Mouse (Mus musculus) forebrain, embryonic 15.5 days (tissue): Measurements from ENCODE around the gene Kcnj13. TPM values are rescaled to one million over a fixed set of nuclear protein-coding genes. Genes with fewer than 3 reads are reported as not detected.

ENCODE experiments used
- ATAC-seq: fragments of 200-750 bp; cut with Nextera tagmentation; replicated peaks from 2 replicates; pipeline ENCODE4 v1.8.0; 2017; ENCODE audit warnings: mild to moderate bottlenecking, moderate TSS enrichment, moderate library complexity
- H3K27ac ChIP-seq: fragments of 300-500 bp; sonication (generic); replicated peaks from 2 replicates; pipeline ENCODE4 v1.5.1; 2015; ENCODE audit warnings: mild to moderate bottlenecking, inconsistent platforms
- H3K27me3 ChIP-seq: fragments of 300-500 bp; sonication (generic); 2 replicates; pipeline ENCODE4 v1.6.1; 2015; ENCODE audit warnings: inconsistent platforms
- H3K36me3 ChIP-seq: fragments of 300-500 bp; sonication (generic); 2 replicates; pipeline ENCODE4 v1.6.1; 2015; ENCODE audit warnings: mild to moderate bottlenecking, inconsistent platforms
- H3K4me1 ChIP-seq: fragments of 300-500 bp; sonication (generic); 2 replicates; pipeline ENCODE4 v1.6.1; 2015; ENCODE audit warnings: inconsistent platforms
- H3K4me2 ChIP-seq: fragments of 300-500 bp; sonication (generic); replicated peaks from 2 replicates; pipeline ENCODE4 v1.6.1; 2015; ENCODE audit warnings: mild to moderate bottlenecking, inconsistent platforms
- H3K4me3 ChIP-seq: fragments of 300-500 bp; sonication (generic); 2 replicates; pipeline ENCODE4 v1.5.1; 2015; ENCODE audit warnings: mild to moderate bottlenecking, inconsistent platforms
- H3K9ac ChIP-seq: fragments of 300-500 bp; sonication (generic); replicated peaks from 2 replicates; pipeline ENCODE4 v1.6.1; 2015; ENCODE audit warnings: mild to moderate bottlenecking, inconsistent platforms
- H3K9me3 ChIP-seq: fragments of 300-500 bp; sonication (generic); 2 replicates; pipeline ENCODE4 v1.6.1; 2016; ENCODE audit warnings: inconsistent platforms
- WGBS: fragments of 180-500 bp; shearing (Covaris S2); methylation state at CpG from one replicate; pipeline ENCODE4 v1.1.7; 2015; ENCODE audit warnings: mixed read lengths; 5-methylcytosine and 5-hydroxymethylcytosine counted together
- polyA plus RNA-seq: library from polyadenylated mRNA; unstranded; fragments of >200 nt; fragmentation: Nextera tagmentation; extraction: Ambion mirVana; gene quantifications from 2 replicates; pipeline ENCODE4 v1.2.1, GENCODE M21; 2015

The Kcnj13 gene
- polyA plus RNA-seq, 1 experiment from 2014 or later = 11.8 TPM

DNA sequence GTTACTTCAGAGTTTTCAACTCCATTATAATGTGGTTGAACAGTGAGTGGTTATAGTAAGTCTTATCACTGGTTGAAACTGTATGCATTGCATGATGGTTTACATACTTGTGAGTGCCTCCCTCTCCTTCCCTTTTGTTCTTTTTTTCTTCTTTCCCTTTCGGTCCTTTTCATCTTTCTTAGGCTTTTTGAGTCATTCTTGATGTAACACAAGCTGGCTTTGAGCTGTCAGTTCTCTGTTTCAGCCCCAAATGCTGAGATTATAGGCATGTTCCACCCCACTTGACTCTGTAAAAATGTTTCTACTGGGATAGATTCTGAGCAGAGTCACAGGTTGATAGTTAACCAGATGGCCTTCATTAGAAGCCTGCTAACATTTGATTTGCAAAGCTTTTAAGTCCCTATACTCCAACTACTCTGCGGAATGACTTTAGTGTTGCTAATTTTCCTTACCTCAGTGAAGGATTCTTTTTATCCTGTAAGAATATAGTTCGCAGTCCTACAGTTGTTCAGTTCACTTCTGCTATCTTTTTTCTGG is 16.4 kb downstream of the Kcnj13 start:
- Histone ChIP-seq H3K36me3 (peaks cover 19% of the 10 kb centered on the region), H3K4me3 (no peak overlapping the region), H3K27me3 (no peaks in the 10 kb centered on the region), H3K9me3 (no peaks in the 10 kb centered on the region), H3K27ac (no peak overlapping the region), H3K4me1 (no peaks in the 10 kb centered on the region), H3K9ac (no peak overlapping the region), H3K4me2 (no peak overlapping the region)
- no peak for ATAC-seq
- 88% methylated on average over 3 of the region's 3 CpGs for WGBS

DNA sequence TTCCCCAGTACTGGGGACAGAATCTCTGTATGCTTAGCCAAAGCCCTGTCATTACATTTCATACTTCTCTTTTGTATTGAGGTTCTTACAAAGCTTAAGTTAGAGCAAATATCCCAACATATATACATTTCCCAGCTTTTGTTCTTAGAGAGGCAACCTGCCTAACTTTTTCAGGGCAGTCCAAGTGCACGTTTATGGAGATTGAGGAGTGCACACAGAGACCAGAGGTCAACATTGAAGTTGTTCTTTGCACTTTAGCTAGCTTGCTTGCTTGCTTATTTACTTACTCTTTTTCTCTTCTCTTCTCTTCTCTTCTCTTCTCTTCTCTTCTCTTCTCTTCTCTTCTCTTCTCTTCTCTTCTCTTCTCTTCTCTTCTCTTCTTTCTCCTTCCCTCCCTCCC is 34.3 kb downstream of the Kcnj13 start:
- H3K27me3 ChIP-seq = no peaks in the 10 kb centered on the region
- no peaks in the 10 kb centered on the region for H3K4me1 ChIP-seq
- no peak overlapping the region for H3K9ac ChIP-seq
- no peak for ATAC-seq
- H3K9me3 ChIP-seq = no peaks in the 10 kb centered on the region
- H3K27ac ChIP-seq = no peak overlapping the region
- H3K36me3 ChIP-seq = peaks cover 16% of the 10 kb centered on the region
- 65% methylated on average over 1 of the region's 1 CpGs for WGBS
- H3K4me2 ChIP-seq = no peak overlapping the region
- H3K4me3 ChIP-seq = no peak overlapping the region

DNA sequence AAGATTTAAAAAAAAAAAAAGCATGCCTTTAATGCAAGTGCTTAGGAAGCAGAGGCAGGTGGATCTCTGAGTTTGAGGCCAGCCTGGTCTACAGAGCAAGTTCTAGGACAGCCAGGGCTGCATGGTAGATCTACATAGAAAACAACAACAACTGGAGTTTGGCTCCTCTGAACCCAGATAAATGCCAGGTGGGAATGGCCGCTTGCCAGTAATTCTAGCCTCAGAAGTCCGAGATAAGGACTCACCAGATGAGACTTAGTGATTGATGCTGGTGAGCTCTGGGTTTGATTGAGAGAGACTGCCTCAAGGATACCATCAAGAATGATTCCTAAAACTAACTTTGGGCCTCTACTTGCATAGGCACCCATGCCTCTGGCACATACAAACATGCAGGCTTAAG is 44.0 kb downstream of the Kcnj13 start:
- no peak for ATAC-seq
- Histone ChIP-seq H3K9ac (no peak overlapping the region), H3K9me3 (no peaks in the 10 kb centered on the region), H3K4me2 (no peak overlapping the region), H3K4me3 (no peak overlapping the region), H3K27me3 (no peaks in the 10 kb centered on the region), H3K36me3 (peaks cover 11% of the 10 kb centered on the region), H3K4me1 (no peaks in the 10 kb centered on the region; the same call in 1 of the 2 replicates), H3K27ac (no peak overlapping the region)
- 93% methylated on average over 2 of the region's 2 CpGs for WGBS

Other genes starting within 250 kb of the Kcnj13 start
- gene Ecel1, start 238.2 kb downstream of the Kcnj13 start, polyA plus RNA-seq = 19.4 and 21.1 TPM in 2 replicates
- gene Prss56, start 211.4 kb downstream of the Kcnj13 start, polyA plus RNA-seq = 0.92 and 1.2 TPM in 2 replicates
- not detected in 2 replicates for gene Chrnd, start 204.1 kb downstream of the Kcnj13 start, polyA plus RNA-seq
- not detected in 2 replicates for gene Chrng, start 190.1 kb downstream of the Kcnj13 start, polyA plus RNA-seq
- 93.5 and 98.5 TPM in 2 replicates for gene Eif4e2, start 180.8 kb downstream of the Kcnj13 start, polyA plus RNA-seq
- gene Efhd1, start 130.4 kb downstream of the Kcnj13 start, polyA plus RNA-seq = 0.89 and 0.90 TPM in 2 replicates
- 69.3 and 71.3 TPM in 2 replicates for gene Gigyf2, start 67.7 kb downstream of the Kcnj13 start, polyA plus RNA-seq
- gene Snorc, start 75.5 kb upstream of the Kcnj13 start, polyA plus RNA-seq = 0.45 TPM in 1 of 2 replicates, not detected in the other
- 0.62 TPM in 1 of 2 replicates, not detected in the other for gene Neu2, start 115.2 kb upstream of the Kcnj13 start, polyA plus RNA-seq
- 20.8 and 21.9 TPM in 2 replicates for gene Ngef, start 179.1 kb upstream of the Kcnj13 start, polyA plus RNA-seq
- 3.9 and 5.1 TPM in 2 replicates for gene Inpp5d, start 225.6 kb upstream of the Kcnj13 start, polyA plus RNA-seq